Mouse (Mus musculus) thymus, adult 2 months (tissue): ENCODE results near the gene Polr2f.

Source experiments
- CTCF ChIP-seq: fragments of 200-500 bp; IDR thresholded peaks from 2 replicates; pipeline ENCODE4 v1.5.1; 2012; ENCODE audit warnings: mild to moderate bottlenecking, control low read depth, low read length, moderate library complexity, borderline replicate concordance; ENCODE audit not compliant: control insufficient read depth, poor library complexity, insufficient read depth; ENCODE audit errors: extremely low read depth
- POLR2A ChIP-seq: fragments of 200-500 bp; IDR thresholded peaks from 2 replicates; pipeline ENCODE4 v1.6.1; 2012; ENCODE audit warnings: mild to moderate bottlenecking, low read length, control low read depth, moderate library complexity; ENCODE audit not compliant: control insufficient read depth, poor library complexity, insufficient read depth; ENCODE audit errors: extremely low read depth

DNA sequence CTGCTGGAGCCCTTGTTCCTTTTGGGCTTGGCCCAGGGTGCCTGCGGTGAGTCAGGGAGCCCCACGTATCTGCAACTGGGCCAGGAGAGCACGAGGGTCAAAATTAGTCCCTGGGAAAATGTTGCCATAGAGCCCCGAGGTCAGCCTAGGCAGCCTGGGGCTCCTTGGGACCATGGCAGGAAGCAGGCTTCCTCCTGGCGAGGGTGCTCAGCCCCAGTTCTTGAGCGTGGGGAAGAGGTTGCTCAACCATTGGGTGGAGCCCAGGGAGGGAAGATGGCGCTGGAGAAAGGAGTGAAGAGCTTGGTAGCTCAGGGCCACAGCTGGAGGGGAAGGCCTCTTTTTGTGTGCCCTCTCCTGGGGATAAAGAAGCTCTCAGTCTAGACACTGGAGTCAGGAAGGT lies 21.5 kb downstream of the Polr2f start:
- TF ChIP-seq CTCF (no peak), POLR2A (no peak)
